Mouse (Mus musculus) heart, postnatal 0 days (tissue): ENCODE measurements at regions not wholly inside any gene's neighbourhood (a gene's known extent, or its start where the extent isn't known, plus 50 kb on each side); places are given as distances from the start of the nearest gene placed in this dataset.
A peak's percentile ranks its signal among the peaks of the same experiment; 100 is the strongest.

Experiments used
- ATAC-seq: fragments of 200-750 bp; cut with Nextera tagmentation; 2 replicates; pipeline ENCODE4 v1.8.0; 2017; ENCODE audit warnings: low read depth, moderate number of reproducible peaks, moderate library complexity; ENCODE audit not compliant: insufficient read depth
- DNase-seq: peaks from one replicate; pipeline ENCODE4 v3.0.0-alpha.2; 2016; ENCODE audit warnings: low spot score
- H3K27ac ChIP-seq: fragments of 300-500 bp; sonication (generic); 2 replicates; pipeline ENCODE4 v1.5.1; 2014; ENCODE audit warnings: low read depth, mild to moderate bottlenecking
- H3K27me3 ChIP-seq: fragments of 300-500 bp; sonication (generic); 2 replicates; pipeline ENCODE4 v1.6.1; 2014; ENCODE audit warnings: low read length, mixed read lengths; ENCODE audit not compliant: control insufficient read depth, insufficient read depth
- H3K36me3 ChIP-seq: fragments of 300-500 bp; sonication (generic); replicated peaks from 2 replicates; pipeline ENCODE4 v1.6.1; 2014; ENCODE audit warnings: low read length, mixed read lengths; ENCODE audit not compliant: control insufficient read depth, insufficient read depth
- H3K4me1 ChIP-seq: fragments of 300-500 bp; sonication (generic); 2 replicates; pipeline ENCODE4 v1.6.1; 2014; ENCODE audit warnings: antibody characterized with exemption; ENCODE audit not compliant: control insufficient read depth, insufficient read depth
- H3K4me2 ChIP-seq: fragments of 300-500 bp; sonication (generic); 2 replicates; pipeline ENCODE4 v1.6.1; 2014; ENCODE audit warnings: low read depth, mild to moderate bottlenecking, low read length, moderate library complexity
- H3K4me3 ChIP-seq: fragments of 300-500 bp; sonication (generic); 2 replicates; pipeline ENCODE4 v1.5.1; 2014; ENCODE audit warnings: low read depth, low read length
- H3K9ac ChIP-seq: fragments of 300-500 bp; sonication (generic); replicated peaks from 2 replicates; pipeline ENCODE4 v1.6.1; 2014; ENCODE audit warnings: low read depth, low read length, mixed read lengths
- H3K9me3 ChIP-seq: fragments of 300-500 bp; sonication (generic); replicated peaks from 2 replicates; pipeline ENCODE4 v1.6.1; 2016; ENCODE audit warnings: low read length; ENCODE audit not compliant: control insufficient read depth
- CTCF ChIP-seq: IDR thresholded peaks from 2 replicates; pipeline ENCODE4 v1.5.1; 2016; ENCODE audit warnings: antibody characterized with exemption, control low read depth, low read depth
- EP300 ChIP-seq: IDR thresholded peaks from 2 replicates; pipeline ENCODE4 v1.6.1; 2016; ENCODE audit warnings: antibody characterized with exemption, low read depth
- WGBS: fragments of 180-500 bp; shearing (Covaris S2); extraction: QIAGEN DNeasy Blood & Tissue Kit; methylation state at CpG from one replicate; pipeline ENCODE4 v1.1.7; 2014; 5-methylcytosine and 5-hydroxymethylcytosine counted together

DNA sequence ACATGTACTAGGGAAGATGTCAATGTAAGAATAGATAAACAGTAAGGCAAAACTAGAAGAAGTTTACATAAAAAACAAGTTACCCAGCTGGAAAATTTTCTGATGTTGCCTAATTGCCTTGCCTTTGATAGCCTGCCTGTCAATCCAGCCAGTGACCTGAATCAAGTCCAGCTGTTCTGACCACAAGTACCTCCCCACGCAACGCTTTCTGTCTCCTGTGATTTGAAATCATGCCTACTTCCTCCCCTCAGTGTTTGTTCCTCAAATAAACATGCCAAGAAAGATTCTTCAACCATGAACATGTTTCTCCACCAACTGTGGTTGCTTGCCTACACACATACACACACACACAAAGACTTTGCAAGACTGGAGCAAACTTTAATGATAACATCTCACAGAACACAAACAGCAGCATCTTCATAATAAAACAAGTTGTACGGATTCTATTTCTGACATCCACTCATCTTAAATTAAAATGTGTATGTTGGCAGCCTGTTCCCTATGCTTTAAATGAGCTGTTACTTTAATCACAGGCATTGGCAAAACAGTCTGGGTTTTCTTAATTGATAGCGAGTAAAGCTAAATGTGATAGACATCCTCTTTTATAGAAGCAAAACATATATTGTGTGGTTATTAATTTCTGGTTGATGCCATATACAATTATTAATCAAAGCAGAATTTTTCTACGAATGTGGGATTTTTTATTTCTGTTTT is 312.0 kb upstream of the Zc3h15 start:
- 44% methylated on average over 5 of the region's 5 CpGs for WGBS

GRCm38 (mm10) chr2:83332770-83333157 is 311.5 kb upstream of the Zc3h15 start:
- Histone ChIP-seq H3K36me3 (no peaks in the 10 kb centered on the region), H3K4me2 (no peak overlapping the region), H3K9me3 (no peaks in the 10 kb centered on the region), H3K27ac (no peak overlapping the region), H3K9ac (no peak overlapping the region), H3K4me1 (no peaks in the 10 kb centered on the region), H3K27me3 (no peaks in the 10 kb centered on the region), H3K4me3 (no peak overlapping the region)
- peak; percentile 30 for DNase-seq
- TF ChIP-seq EP300 (no peak), CTCF (peak; percentile 50)
- WGBS, result 11% methylated on average over 5 of the region's 5 CpGs
- no peak for ATAC-seq

More for the DNA sequence above, 312.0 kb upstream of the Zc3h15 start:
- no peak overlapping the region for H3K4me3 ChIP-seq
- no peaks in the 10 kb centered on the region for H3K36me3 ChIP-seq
- no peaks in the 10 kb centered on the region for H3K9me3 ChIP-seq
- ATAC-seq, result no peak
- no peak overlapping the region for H3K4me2 ChIP-seq
- no peak overlapping the region for H3K27ac ChIP-seq
- DNase-seq, result no peak
- H3K27me3 ChIP-seq, result no peaks in the 10 kb centered on the region
- no peak overlapping the region for H3K9ac ChIP-seq
- TF ChIP-seq EP300 (no peak), CTCF (no peak)
- no peaks in the 10 kb centered on the region for H3K4me1 ChIP-seq

GRCm38 (mm10) chr2:83337364-83337763 is 306.9 kb upstream of the Zc3h15 start:
- no peak for TF ChIP-seq EP300
- peak; percentile 45 for TF ChIP-seq CTCF
- H3K36me3 ChIP-seq, result no peaks in the 10 kb centered on the region
- no peak overlapping the region for H3K27ac ChIP-seq
- H3K4me3 ChIP-seq, result no peak overlapping the region
- 26% methylated on average over 4 of the region's 4 CpGs for whole genome bisulfite sequencing
- H3K9me3 ChIP-seq, result no peaks in the 10 kb centered on the region
- no peak overlapping the region for H3K9ac ChIP-seq
- no peak overlapping the region for H3K4me2 ChIP-seq
- no peaks in the 10 kb centered on the region for H3K27me3 ChIP-seq
- ATAC-seq, result no peak
- H3K4me1 ChIP-seq, result no peaks in the 10 kb centered on the region
- DNase-seq, result peak; percentile 7

DNA sequence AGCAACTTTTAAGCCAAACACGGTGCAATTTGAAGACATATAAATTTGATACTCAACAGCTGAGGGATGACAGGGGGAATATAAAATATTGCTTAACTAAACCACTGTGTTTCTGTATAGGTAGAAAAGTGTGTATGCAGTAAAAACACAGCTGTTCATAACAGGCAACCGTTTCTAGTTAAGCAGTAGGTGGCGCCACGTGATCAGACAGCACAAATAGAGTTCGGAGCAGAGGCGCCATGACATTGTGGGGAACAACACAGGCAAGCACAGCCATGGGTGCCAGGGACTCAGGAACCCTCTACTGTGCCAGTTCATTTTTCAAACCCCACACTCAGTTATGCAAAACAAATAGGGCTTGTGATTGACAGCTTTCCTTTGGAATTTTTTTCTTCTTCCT is 304.1 kb upstream of the Zc3h15 start:
- Histone ChIP-seq H3K4me2 (no peak overlapping the region), H3K4me1 (no peaks in the 10 kb centered on the region), H3K9ac (no peak overlapping the region), H3K4me3 (no peak overlapping the region), H3K27ac (no peak overlapping the region), H3K27me3 (no peaks in the 10 kb centered on the region), H3K36me3 (no peaks in the 10 kb centered on the region), H3K9me3 (no peaks in the 10 kb centered on the region)
- ATAC-seq, result no peak
- no peak for DNase-seq
- 72% methylated on average over 6 of the region's 6 CpGs for WGBS
- TF ChIP-seq CTCF (no peak), EP300 (no peak)
